Mouse (Mus musculus) spleen, embryonic (tissue): ENCODE results near the gene Skor1.

Experiments used
- CTCF ChIA-PET: fragments of 350-600 bp; sonication (Branson Sonifier 250); formaldehyde crosslinking; loops from one replicate; lab custom pipeline; 2022; lab: Charles Lee

The Skor1 gene

DNA sequence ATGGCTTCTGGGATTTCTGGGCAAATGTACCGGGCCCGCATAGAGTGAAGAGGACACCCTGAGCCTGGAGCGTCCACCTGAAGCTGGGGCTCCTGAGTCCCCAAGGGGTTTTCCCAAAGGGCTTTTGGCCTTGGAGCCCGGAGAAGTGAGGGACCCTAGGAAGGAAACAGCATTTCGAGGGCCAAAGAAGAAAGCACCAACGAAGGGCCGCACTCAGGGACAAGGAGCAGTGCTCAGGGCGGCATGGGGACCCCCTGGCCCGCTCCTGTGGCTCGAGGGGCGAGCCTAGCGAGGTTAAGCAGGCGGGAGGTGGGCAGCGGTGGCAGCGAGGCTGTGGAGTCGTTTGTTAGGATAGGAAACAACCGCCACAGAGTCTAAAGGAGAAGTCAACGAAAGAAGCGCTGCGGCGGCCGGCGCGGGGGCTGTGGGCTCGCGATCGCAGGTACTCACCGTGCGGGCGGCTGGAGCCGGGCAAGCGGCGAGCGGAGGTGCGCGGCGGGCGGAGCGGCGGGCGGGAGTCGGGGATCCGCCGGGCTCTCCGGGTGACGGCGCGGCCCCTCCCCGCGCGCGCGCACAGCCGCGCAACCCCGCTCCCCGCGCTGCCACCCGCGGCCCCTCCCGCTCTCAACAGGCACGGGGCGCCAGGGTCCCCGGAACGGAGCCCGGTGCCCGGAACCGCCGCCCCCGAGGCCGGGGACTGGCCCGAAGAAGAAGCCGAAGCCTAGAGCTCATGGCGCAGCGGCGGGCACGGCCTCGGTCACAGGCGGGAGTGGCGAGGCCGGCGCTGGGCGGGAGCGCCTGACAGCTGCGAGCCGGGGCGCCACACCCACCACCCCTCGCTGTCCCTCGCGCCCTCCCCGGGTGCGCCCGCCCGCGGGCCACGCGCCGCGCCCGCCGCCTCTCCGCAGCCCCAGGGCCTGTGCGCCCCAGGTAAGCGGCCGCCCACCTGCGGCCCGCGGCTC, at the start of gene Skor1:
Gene Skor1 (minus strand): TSS at position 552 of the 962 bp plus-strand sequence.
- CTCF ChIA-PET: interaction anchor here (0.6 kb wide), 1 partner anchor 976 kb away, joined by 3 read pairs; no protein-coding TSS in a partner anchor

DNA sequence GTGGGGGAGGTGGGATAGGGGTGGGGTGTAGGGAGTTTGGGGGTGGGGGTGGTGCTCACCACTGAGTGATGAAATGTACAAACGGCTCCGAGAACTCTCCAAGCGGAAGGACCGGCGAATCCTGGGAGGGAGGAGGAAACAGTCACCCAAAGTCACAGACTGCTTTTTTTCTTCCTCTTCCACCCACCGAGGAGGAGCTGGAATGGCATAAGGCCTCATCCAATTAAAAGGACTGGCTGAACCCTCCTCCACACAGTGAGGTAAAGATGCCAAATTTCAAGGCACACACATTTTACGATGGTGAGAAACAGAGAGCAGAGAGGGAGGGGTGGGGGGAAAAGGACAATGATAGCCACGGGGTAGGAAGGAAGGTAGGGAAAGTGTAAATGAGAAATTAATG, 48.5 kb upstream of the Skor1 start:
- CTCF ChIA-PET: interaction anchor here (0.5 kb wide), 1 partner anchor 305 kb away, joined by 3 read pairs; no protein-coding TSS in a partner anchor

DNA sequence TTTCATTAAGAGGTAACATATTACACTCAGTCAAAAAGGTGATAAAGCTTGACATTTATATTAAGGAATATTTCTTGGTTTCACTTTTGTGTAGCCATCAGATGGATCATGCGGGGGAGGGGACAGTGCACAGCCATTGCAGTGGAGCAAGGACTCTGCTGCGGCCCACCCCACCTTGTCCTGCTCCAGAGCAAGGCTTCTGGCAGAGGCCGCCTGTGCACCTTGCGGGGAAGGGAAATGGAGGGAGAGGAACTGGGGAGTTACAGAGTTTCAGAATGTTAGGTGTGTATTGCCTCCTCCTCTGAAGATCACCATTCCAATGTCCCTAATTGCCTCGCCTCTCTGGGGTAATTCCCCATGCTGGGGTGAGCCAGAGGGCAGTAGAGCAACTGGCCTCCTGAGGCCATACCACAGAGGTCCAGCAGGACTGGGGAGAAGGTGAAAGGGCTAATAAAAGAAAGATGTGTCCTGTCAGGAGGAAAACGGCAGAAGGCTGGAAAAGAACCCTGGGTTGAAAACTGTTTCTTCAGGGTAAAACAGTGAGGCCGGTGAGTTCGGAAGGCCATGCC, 47.4 kb upstream of the Skor1 start:
- CTCF ChIA-PET: interaction anchor here (0.5 kb wide), 1 partner anchor 129 kb away, joined by 11 read pairs; no protein-coding TSS in a partner anchor

GRCm38 (mm10) chr9:63195523-63195922, 46.8 kb upstream of the Skor1 start:
- CTCF ChIA-PET: interaction anchor here (0.5 kb wide), 1 partner anchor 17 kb away, joined by 3 read pairs; no protein-coding TSS in a partner anchor

DNA sequence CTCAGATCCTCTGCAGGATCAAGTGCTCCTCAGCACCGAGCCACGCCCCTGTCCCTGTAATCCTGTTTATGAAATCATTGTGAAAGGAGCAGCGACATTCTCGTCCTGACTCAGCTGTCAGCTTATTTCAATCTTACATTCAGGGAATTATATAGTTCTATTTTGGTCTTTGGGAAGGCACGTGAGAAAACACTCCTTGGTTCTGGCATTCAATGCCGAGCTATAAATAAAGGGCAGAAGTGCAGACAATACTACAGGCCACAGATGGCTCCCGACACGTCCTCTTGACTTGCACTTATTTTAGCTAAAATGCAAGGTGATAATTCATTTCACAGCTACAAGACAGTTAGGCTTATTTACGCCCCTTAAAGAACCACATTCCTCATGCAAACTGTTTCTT, 46.0 kb upstream of the Skor1 start:
- CTCF ChIA-PET: interaction anchor here (0.5 kb wide), 1 partner anchor 18 kb away, joined by 3 read pairs; no protein-coding TSS in a partner anchor

- CTCF ChIA-PET: interaction anchor here (0.7 kb wide), 1 partner anchor 179 kb away, joined by 5 read pairs; no protein-coding TSS in a partner anchor
Measured at GRCm38 (mm10) chr9:63192809-63193208, 44.0 kb upstream of the Skor1 start.

GRCm38 (mm10) chr9:63187310-63187709, 38.5 kb upstream of the Skor1 start:
- CTCF ChIA-PET: no interaction called here

DNA sequence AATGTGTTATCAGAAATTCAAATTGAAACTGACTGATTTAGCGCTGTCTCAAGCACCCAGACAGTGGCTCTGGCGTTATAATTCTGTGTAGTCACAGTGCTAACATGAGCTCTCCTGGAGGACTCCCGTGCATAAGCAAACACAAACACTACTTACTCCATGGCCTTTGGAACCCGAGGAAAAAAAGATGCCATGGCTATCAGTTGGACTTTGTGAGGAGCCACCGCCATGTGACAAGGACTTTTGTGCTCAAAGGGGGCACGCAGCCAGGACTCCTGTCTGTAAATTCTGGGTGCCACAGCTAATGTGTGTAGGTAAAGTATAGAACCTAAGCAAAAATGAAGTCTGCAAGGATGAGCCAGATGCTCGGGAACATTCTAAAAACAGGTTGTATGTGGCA, 36.5 kb upstream of the Skor1 start:
- CTCF ChIA-PET: interaction anchor here (0.6 kb wide), 1 partner anchor 167 kb away, joined by 4 read pairs; no protein-coding TSS in a partner anchor

GRCm38 (mm10) chr9:63183864-63184263, 35.1 kb upstream of the Skor1 start:
- CTCF ChIA-PET: no interaction called here

DNA sequence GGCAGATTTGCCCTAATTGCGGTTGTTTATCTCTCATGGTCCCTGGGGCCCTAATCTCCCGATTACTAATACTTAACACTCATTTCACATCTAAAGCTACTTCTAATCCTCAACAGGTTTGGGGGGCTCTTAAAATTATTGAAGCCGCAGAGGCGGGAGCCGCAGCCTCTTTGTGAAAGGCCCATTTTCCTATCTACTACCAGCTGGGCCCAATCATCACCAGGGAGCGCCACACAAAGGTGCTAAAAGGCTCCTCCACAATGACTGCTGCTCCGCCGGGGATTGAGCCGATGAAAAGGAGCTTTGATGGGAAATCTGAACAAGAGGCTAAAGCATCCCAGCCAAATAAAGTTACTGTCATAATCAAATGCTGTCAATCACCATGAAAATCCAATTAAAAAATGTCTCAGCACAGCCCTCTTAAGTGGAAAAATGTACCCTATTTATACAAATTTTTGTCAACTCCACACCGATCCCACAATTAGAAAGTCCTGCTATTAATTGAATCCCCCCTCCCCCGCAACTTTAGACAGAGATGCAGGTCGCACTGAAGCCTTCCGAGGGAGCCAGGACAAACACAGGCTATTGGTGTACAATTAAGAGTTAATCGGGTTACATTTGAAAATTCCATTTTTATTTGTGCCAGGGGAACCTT, 33.7 kb upstream of the Skor1 start:
- CTCF ChIA-PET: interaction anchor here (0.6 kb wide), 1 partner anchor 84 kb away, joined by 7 read pairs; no protein-coding TSS in a partner anchor

DNA sequence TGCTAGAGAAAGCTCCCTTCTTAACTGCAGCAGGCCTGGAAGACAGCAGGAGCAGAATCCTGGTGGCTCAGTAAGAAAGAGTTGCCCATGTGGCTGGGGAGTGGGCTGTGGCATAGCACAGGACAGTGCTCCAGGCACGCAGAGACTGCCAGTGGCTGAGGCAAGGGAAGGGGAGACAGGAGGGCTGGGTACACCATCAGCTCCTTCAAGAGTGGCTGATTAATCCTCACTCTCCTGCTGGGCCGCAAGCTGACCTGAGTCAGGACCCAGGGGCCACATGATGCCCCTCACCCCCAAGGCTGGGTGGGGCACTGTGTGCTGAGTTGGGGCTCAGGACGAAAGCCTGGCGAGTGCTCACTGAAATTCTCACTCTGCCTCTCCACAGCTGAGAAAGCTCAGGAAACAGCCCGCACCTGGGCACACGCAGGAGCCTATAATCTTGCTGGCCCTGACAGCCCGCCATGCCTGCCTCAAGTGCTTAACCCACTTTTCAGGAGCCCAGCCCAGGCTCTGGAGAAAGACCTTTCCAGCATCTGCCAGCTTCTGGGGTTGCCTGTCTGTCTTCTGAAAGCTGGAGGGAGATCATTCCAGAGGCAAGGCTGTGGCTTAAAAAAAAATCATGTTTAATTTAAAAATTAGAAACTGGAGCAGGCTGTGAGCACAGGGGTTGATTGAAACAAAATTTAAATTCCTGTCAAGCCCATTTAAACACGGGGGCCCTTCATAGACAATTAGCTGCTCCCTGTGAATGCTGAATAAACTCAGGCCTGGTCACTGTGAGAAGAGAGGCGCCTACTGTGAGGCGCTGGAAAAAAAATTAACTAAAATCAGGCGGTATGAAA, 32.8 kb upstream of the Skor1 start:
- CTCF ChIA-PET: interaction anchor here (0.6 kb wide), 1 partner anchor 83 kb away, joined by 7 read pairs; no protein-coding TSS in a partner anchor

DNA sequence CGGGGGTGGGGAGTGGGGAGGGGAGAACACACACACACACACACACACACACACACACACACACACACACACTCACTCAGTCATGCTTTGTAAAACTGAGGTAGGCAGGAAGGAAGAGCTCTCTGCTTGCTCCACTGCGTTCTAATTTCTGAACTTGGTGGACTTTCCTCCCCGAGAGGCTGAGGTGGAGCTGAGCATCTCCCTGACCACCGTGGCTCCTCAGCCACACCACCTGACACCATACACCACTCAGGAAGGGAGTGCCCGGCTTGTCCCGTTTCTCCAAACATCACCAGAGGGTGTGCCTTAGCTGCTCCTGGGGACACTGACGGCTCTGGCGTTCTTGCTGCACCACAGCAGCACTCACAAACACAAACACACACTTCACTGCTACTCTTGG, 29.5 kb upstream of the Skor1 start:
- CTCF ChIA-PET: no interaction called here

DNA sequence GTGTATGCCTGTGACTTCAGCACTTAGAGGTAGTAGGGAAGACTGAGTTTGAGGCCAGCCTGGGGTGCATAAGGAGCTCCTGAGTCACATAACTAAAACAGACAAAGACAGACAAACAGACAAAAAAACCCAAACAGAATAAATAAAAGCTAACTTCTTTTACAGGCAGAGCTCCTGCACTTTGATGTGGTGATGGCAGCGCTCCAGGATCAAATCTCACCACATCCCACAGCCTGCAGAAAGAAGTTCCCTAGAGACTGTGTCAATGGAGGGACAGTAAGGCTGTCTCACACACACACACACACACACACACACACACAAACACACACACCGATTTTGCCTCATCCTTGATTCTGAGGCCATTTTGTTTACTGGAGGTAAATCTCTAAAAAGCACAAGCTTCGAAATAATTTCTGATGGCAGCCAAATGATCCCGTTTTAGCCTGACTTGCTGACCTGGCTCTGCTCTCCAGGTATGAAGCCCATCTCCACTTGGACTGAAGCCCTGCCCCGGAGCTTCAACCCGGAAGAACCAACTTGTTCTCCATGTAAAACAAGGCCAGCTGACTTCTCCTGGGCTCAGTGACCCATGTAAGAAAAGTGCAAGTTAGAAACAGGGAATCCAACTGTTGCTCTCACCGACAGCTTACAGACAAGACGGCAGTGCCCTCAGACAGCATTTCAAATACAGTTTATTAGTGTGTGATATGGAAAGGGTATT, 25.4 kb upstream of the Skor1 start:
- CTCF ChIA-PET: no interaction called here

- CTCF ChIA-PET: no interaction called here
Measured at GRCm38 (mm10) chr9:63171951-63172350, 23.2 kb upstream of the Skor1 start.

DNA sequence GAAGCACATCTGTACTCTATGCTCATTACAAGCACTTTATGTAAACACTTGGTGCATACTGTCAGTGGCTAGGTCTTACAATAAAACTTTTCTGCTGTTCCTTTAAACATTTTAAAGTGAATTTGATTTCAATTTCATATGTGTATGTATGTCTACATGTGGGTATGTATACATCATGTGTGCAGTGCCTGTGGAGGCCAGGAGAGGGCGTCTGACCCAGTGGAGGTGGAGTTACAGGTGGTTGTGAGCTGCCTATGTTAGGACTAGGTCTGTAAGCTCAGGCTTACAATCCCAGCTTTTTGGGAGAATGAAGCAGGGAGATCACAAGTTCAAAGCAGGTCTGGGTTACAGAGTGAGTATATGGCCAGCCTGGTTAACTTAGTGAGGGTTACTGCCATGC, 20.4 kb upstream of the Skor1 start:
- CTCF ChIA-PET: no interaction called here

DNA sequence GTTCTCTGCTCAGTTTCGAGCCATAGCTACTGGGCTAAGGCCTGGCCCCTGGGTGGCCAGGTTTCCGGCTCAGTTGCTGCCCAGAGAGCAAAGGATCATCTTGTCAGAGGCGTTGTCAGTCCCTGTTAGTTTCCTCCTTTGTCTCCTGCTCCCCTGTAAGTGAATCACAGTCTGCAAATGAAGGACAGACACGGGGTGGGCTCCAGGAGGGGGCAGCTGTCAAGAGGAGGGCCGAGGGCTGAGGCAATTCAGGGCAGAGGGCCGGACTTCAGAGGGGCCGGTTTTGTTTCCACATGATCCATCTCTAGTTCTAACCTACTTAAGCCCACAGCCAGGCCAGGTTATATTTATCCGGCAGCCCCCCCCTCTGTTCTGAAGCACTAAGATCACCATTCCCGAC, 16.3 kb upstream of the Skor1 start:
- CTCF ChIA-PET: no interaction called here

- CTCF ChIA-PET: no interaction called here
Measured at GRCm38 (mm10) chr9:63163756-63164155, 15.0 kb upstream of the Skor1 start.

GRCm38 (mm10) chr9:63151949-63152348, 3.2 kb upstream of the Skor1 start:
- CTCF ChIA-PET: no interaction called here

GRCm38 (mm10) chr9:63151072-63151870, 2.5 kb upstream of the Skor1 start:
- CTCF ChIA-PET: no interaction called here
